Mouse (Mus musculus): ENCODE measurements around the gene Nacad. TPM values are rescaled to one million over a fixed set of nuclear protein-coding genes. Genes with fewer than 3 reads are reported as not detected.

Nacad gene
- total RNA-seq, 2 experiments from 2014 or later = 0.62 to 1.2 TPM

GRCm38 (mm10) chr11:6580065-6580750 is 25.6 kb downstream of the Nacad start:
- DNase-seq = peak in 1 of 2 experiments; percentile 47

- no peak for DNase-seq
These were observed 26.5 kb downstream of the Nacad start for GRCm38 (mm10) chr11:6579361-6579760.

- DNase-seq = no peak
These were observed 29.7 kb downstream of the Nacad start for GRCm38 (mm10) chr11:6576151-6576550.

- no peak for DNase-seq
These were observed 36.5 kb downstream of the Nacad start for GRCm38 (mm10) chr11:6569410-6569777.

GRCm38 (mm10) chr11:6568584-6569409 is 37.1 kb downstream of the Nacad start:
- DNase-seq = peak; percentile 60 to 69

GRCm38 (mm10) chr11:6567951-6568350 is 37.9 kb downstream of the Nacad start:
- no peak for DNase-seq

GRCm38 (mm10) chr11:6566496-6566895 is 39.4 kb downstream of the Nacad start:
- DNase-seq = no peak

- DNase-seq = no peak
These were observed 42.7 kb downstream of the Nacad start for GRCm38 (mm10) chr11:6563201-6563600.

- peak in 1 of 2 experiments; percentile 30 for DNase-seq
These were observed 43.5 kb downstream of the Nacad start for GRCm38 (mm10) chr11:6562359-6562758.

GRCm38 (mm10) chr11:6561474-6561873 is 44.4 kb downstream of the Nacad start:
- DNase-seq = no peak

GRCm38 (mm10) chr11:6560655-6561360 is 45.0 kb downstream of the Nacad start:
- peak; percentile 69 to 77 for DNase-seq

GRCm38 (mm10) chr11:6559996-6560395 is 45.9 kb downstream of the Nacad start:
- no peak for DNase-seq

GRCm38 (mm10) chr11:6558234-6558633 is 47.6 kb downstream of the Nacad start:
- DNase-seq = no peak

- no peak for DNase-seq
These were observed 55.7 kb downstream of the Nacad start for GRCm38 (mm10) chr11:6550201-6550600.

GRCm38 (mm10) chr11:6549770-6550169 is 56.1 kb downstream of the Nacad start:
- no peak for DNase-seq

Other genes starting within 250 kb of the Nacad start
- 10 to 100 TPM; 33.8 to 37.0 TPM for gene Zmiz2, start 217.0 kb downstream of the Nacad start, total RNA-seq (2021)
- gene Ppia, start 190.6 kb downstream of the Nacad start, total RNA-seq (2021) = 100 to 1,000 TPM; 304 to 366 TPM
- gene H2afv, start 161.6 kb downstream of the Nacad start, total RNA-seq (2021) = 10 to 100 TPM; 71.4 to 86.8 TPM
- 10 to 100 TPM; 29.5 to 31.0 TPM for gene Purb, start 130.1 kb downstream of the Nacad start, total RNA-seq (2021)
- 1 to 10 TPM; 1.6 to 2.9 TPM for gene Myo1g, start 85.1 kb downstream of the Nacad start, total RNA-seq (2021)
- gene Ccm2, start 59.2 kb downstream of the Nacad start, total RNA-seq (2021) = 10 to 100 TPM; 24.7 to 26.0 TPM
- 100 to 1,000 TPM; 103 to 107 TPM for gene Tbrg4, start 20.0 kb upstream of the Nacad start, total RNA-seq (2021)
- gene Wap, start 32.6 kb upstream of the Nacad start, total RNA-seq (2021) = not detected
- 1 to 10 TPM; 7.6 to 7.9 TPM for gene Ramp3, start 52.5 kb upstream of the Nacad start, total RNA-seq (2021)
- not detected for gene Gm11983, start 231.6 kb upstream of the Nacad start, total RNA-seq (2021)